8 mouse cellular contexts compared by ENCODE assay signal in the genomic region with DNA sequence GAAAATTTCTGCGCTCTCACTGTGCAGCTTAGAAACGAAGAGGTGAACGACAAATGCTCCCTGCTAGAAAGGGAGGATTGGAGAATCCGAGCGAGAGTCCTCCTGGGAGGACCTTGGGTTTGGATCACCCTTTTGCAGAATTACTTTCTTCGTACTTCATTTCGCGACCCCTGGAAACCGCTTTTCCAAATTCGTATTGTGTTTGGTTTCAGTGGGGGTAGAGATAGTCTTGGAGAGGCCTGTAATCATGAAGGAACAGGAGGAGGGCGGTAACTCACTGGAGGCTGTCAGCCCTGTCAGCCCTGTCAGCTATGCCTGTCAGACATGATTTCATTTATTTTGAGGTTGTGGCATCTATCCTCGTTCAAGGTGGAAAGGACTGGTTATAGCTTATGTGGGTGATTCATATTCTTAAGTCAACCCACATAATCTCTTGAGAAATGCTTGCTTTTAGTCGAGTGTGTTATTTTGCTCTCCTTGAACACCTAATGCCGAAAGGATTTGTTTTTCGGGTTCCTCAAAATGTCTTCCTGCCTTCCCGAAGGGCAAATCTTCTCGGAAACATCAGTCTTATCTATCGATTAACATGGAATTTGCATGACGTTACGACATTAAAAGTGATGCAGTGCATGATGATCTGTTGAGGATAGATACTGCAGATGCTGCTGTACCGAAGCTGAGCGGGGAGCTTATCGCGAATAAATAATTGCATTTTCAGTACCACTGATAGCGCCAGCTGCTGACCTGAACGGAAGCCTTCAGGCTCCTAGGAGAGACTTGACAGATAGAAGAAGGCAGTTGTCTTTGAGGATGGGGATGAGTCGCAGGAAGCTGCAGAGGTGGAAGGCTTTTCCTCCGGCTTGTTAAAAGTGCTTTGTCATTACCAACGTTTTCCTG. TPM values are rescaled to one million over a fixed set of nuclear protein-coding genes. Genes with fewer than 3 reads are reported as not detected.
DNase-seq lines count a peak whose midpoint lies in the region; ATAC-seq and TF ChIP-seq lines count a peak whose summit lies in the region.

No protein-coding gene starts in this region.

- peaks cover 4% of the 10 kb centered on the region for H3K4me1 ChIP-seq in lung, adult 2 months (ENCODE audit: control insufficient read depth, insufficient read depth, low read length)
- H3K4me1 ChIP-seq in intestine, embryonic 14.5 days (replicated peaks; ENCODE audit: control insufficient read depth, insufficient read depth, low read length) = peaks cover 10% of the 10 kb centered on the region; the same call in 1 of the 2 replicates

- WGBS in lung, adult 2 months = 2% methylated on average over 29 of the region's 29 CpGs
- WGBS in intestine, embryonic 14.5 days = 6% methylated on average over 29 of the region's 29 CpGs

- H3K4me3 ChIP-seq in lung, adult 2 months (replicated peaks; ENCODE audit: extremely low read depth, low read depth, low read length) = peak overlapping the region; percentile 89
- H3K4me3 ChIP-seq in intestine, embryonic 14.5 days (ENCODE audit: low read depth, low read length) = peak overlapping the region; percentile 74

- peak overlapping the region; percentile 75 for H3K4me2 ChIP-seq in intestine, embryonic 14.5 days (ENCODE audit: low read length)

- no peaks in the 10 kb centered on the region for H3K9me3 ChIP-seq in intestine, embryonic 14.5 days (ENCODE audit: control insufficient read depth, low read length)

- H3K36me3 ChIP-seq in intestine, embryonic 14.5 days (ENCODE audit: control insufficient read depth, insufficient read depth, low read length) = peaks cover 20% of the 10 kb centered on the region

- peak overlapping the region; percentile 67 for H3K9ac ChIP-seq in intestine, embryonic 14.5 days (ENCODE audit: low read length)

- ATAC-seq in erythroblast, adult 5-6 weeks (replicated peaks; ENCODE audit: low FRiP score, poor library complexity, severe bottlenecking) = peak; percentile 86
- ATAC-seq in intestine, embryonic 14.5 days (replicated peaks; ENCODE audit: low FRiP score, low TSS enrichment, low read depth) = no peak

- no peak for TF ChIP-seq POLR2A in lung, adult 2 months (IDR thresholded peaks at IDR 0.05; ENCODE audit: borderline replicate concordance, extremely low read depth, low read depth, low read length)

- no peak for TF ChIP-seq CTCF in lung, adult 2 months (IDR thresholded peaks at IDR 0.05; ENCODE audit: insufficient read depth, low read length)

- no peaks in the 10 kb centered on the region for H3K27me3 ChIP-seq in intestine, embryonic 14.5 days (replicated peaks; ENCODE audit: control insufficient read depth, insufficient read depth, low read length)

- H3K27ac ChIP-seq in intestine, embryonic 14.5 days (ENCODE audit: low read depth) = peak overlapping the region; percentile 47; the same call in 1 of the 2 replicates

- peak; percentile 44 for DNase-seq in lung, adult 2 months
- DNase-seq in lung, postnatal 4 days = no peak
- DNase-seq in adrenal gland, postnatal 14 days = peak; percentile 26
- peak; percentile 61 for DNase-seq in intestine, embryonic 14.5 days (ENCODE audit: low spot score)
- DNase-seq in lung, postnatal 10 days = peak; percentile 9
- DNase-seq in spleen, postnatal 36 days (ENCODE audit: low spot score in 2 of 2) = peak; percentile 33 to 52
- DNase-seq in gastrocnemius, postnatal 25 days = no peak

RNA-seq across cellular contexts. Expression of a gene that starts 0.9 kb away (rescaled TPM):
- polyA plus RNA-seq in lung, adult 2 months (2012; rRNA removed) = 81.9 and 102 TPM in 2 replicates
- 91.3 and 111 TPM in 2 replicates for total RNA-seq in adrenal gland, postnatal 14 days (2021)
- 487 and 539 TPM in 2 replicates for total RNA-seq in erythroblast, adult 5-6 weeks (2015; ENCODE audit: low replicate concordance)
- 528 and 748 TPM in 2 replicates for total RNA-seq in erythroblast, adult 5-6 weeks (2017; ENCODE audit: low replicate concordance)
- polyA plus RNA-seq in intestine, embryonic 14.5 days (2014; fragmentation: Nextera tagmentation; extraction: Ambion mirVana) = 30.6 and 32.5 TPM in 2 replicates
- 10 to 100 TPM; 56.9 to 60.0 TPM for total RNA-seq in gastrocnemius, postnatal 25 days (2021)

RNA-seq across cellular contexts. Expression of a gene that starts 39.4 kb away (rescaled TPM):
- polyA plus RNA-seq in lung, adult 2 months (2012; rRNA removed) = 270 and 280 TPM in 2 replicates
- 290 and 306 TPM in 2 replicates for total RNA-seq in adrenal gland, postnatal 14 days (2021)
- 0.63 TPM in 1 of 2 replicates, not detected in the other for total RNA-seq in erythroblast, adult 5-6 weeks (2015; ENCODE audit: low replicate concordance)
- 1.1 TPM in 1 of 2 replicates, not detected in the other for total RNA-seq in erythroblast, adult 5-6 weeks (2017; ENCODE audit: low replicate concordance)
- polyA plus RNA-seq in intestine, embryonic 14.5 days (2014; fragmentation: Nextera tagmentation; extraction: Ambion mirVana) = 99.3 and 102 TPM in 2 replicates
- 100 to 1,000 TPM; 175 to 196 TPM for total RNA-seq in gastrocnemius, postnatal 25 days (2021)

RNA-seq across cellular contexts. Expression of a gene that starts 59.7 kb away (rescaled TPM):
- 32.2 and 33.5 TPM in 2 replicates for polyA plus RNA-seq in lung, adult 2 months (2012; rRNA removed)
- 29.6 and 30.8 TPM in 2 replicates for total RNA-seq in adrenal gland, postnatal 14 days (2021)
- 3.1 and 3.7 TPM in 2 replicates for total RNA-seq in erythroblast, adult 5-6 weeks (2015; ENCODE audit: low replicate concordance)
- 2.0 and 2.8 TPM in 2 replicates for total RNA-seq in erythroblast, adult 5-6 weeks (2017; ENCODE audit: low replicate concordance)
- polyA plus RNA-seq in intestine, embryonic 14.5 days (2014; fragmentation: Nextera tagmentation; extraction: Ambion mirVana) = 11.5 and 12.7 TPM in 2 replicates
- 1 to 10 TPM; 3.3 to 3.9 TPM for total RNA-seq in gastrocnemius, postnatal 25 days (2021)

Comparison
In these comparisons a context has a peak if more than half of its experiments do, and no peak if none do; other contexts are left out.
1. DNase-seq: peak in lung, adult 2 months (single experiment), adrenal gland, postnatal 14 days (single experiment), intestine, embryonic 14.5 days (single experiment), lung, postnatal 10 days (single experiment) and spleen, postnatal 36 days (2 of 2); none in lung, postnatal 4 days (0 of 2) and gastrocnemius, postnatal 25 days (single experiment).
2. RNA of a gene that starts 39.4 kb away (total RNA-seq): 290 to 306 TPM in adrenal gland, postnatal 14 days and 175 to 196 TPM in gastrocnemius, postnatal 25 days; 0.63 to 1.1 TPM in erythroblast, adult 5-6 weeks; every median in the first group is over 10 times any median in the second.